Comparison of ENCODE assay signal across 23 mouse cellular contexts in genomic region chr13:104608516-104608915, GRCm38 (mm10).
DNase-seq lines count a peak whose midpoint lies in the region; ATAC-seq and TF ChIP-seq lines count a peak whose summit lies in the region.
"Had no signal": no experiment of that assay in that cellular context is flagged by ENCODE, and none has a peak within 500 bp of the region (broad histone marks: within the 10 kb centered on the region; RNA-seq: fewer than 3 reads in every experiment).

No protein-coding gene starts in this region.

- no peak overlapping the region for H3K9ac ChIP-seq in embryonic facial prominence, embryonic 12.5 days
- H3K9ac ChIP-seq in intestine, postnatal 0 days (ENCODE audit: low read depth, low read length), result no peak overlapping the region
- H3K9ac ChIP-seq in forebrain, embryonic 15.5 days (replicated peaks), result no peak overlapping the region
- H3K9ac ChIP-seq: embryonic facial prominence, embryonic 15.5 days; hindbrain, embryonic 12.5 days had no signal

- no peak for TF ChIP-seq CTCF in testis, adult 2 months (IDR thresholded peaks at IDR 0.05; ENCODE audit: control insufficient read depth, insufficient read depth, insufficient replicate concordance, low read depth, low read length)
- no peak for TF ChIP-seq CTCF in intestine, postnatal 0 days (IDR thresholded peaks at IDR 0.05; ENCODE audit: low read depth)

- ATAC-seq in embryonic facial prominence, embryonic 12.5 days (ENCODE audit: insufficient number of reproducible peaks, insufficient read depth, low FRiP score, low TSS enrichment), result no peak
- peak; percentile 82 for ATAC-seq in intestine, postnatal 0 days
- ATAC-seq in forebrain, embryonic 15.5 days (replicated peaks), result no peak
- ATAC-seq: activated CD4-positive, CD25-positive, alpha-beta regulatory T cell, adult 4 months; forebrain, embryonic 16.5 days; hindbrain, embryonic 16.5 days; inflammation-experienced regulatory T-cells, adult 6 months; Patski had no signal

- H3K4me3 ChIP-seq in testis, adult 2 months (ENCODE audit: control insufficient read depth, low read depth, low read length), result peak overlapping the region; percentile 57; the same call in 1 of the 2 replicates
- H3K4me3 ChIP-seq in embryonic facial prominence, embryonic 12.5 days, result no peak overlapping the region
- H3K4me3 ChIP-seq in intestine, postnatal 0 days (ENCODE audit: low read depth, low read length), result no peak overlapping the region
- no peak overlapping the region for H3K4me3 ChIP-seq in forebrain, embryonic 15.5 days
- H3K4me3 ChIP-seq: embryonic facial prominence, embryonic 15.5 days; erythroblast, embryonic 14.5 days; forebrain, embryonic 10.5 days; hindbrain, embryonic 12.5 days had no signal

- H3K4me2 ChIP-seq in embryonic facial prominence, embryonic 12.5 days (replicated peaks), result no peak overlapping the region
- H3K4me2 ChIP-seq in intestine, postnatal 0 days (replicated peaks; ENCODE audit: low read depth), result peak overlapping the region; percentile 45
- H3K4me2 ChIP-seq in forebrain, embryonic 15.5 days (replicated peaks), result no peak overlapping the region
- H3K4me2 ChIP-seq: embryonic facial prominence, embryonic 15.5 days; hindbrain, embryonic 12.5 days had no signal

- H3K27ac ChIP-seq in testis, adult 2 months (ENCODE audit: control insufficient read depth, insufficient read depth, low read depth, low read length), result no peak overlapping the region
- peak overlapping the region; percentile 69; the same call in 1 of the 2 replicates for H3K27ac ChIP-seq in embryonic facial prominence, embryonic 12.5 days
- no peak overlapping the region for H3K27ac ChIP-seq in intestine, postnatal 0 days (ENCODE audit: low read depth, low read length)
- H3K27ac ChIP-seq in forebrain, embryonic 15.5 days (replicated peaks), result no peak overlapping the region
- H3K27ac ChIP-seq: embryonic facial prominence, embryonic 15.5 days; forebrain, embryonic 10.5 days; hindbrain, embryonic 12.5 days had no signal

- no peaks in the 10 kb centered on the region for H3K36me3 ChIP-seq in testis, adult 2 months (ENCODE audit: control insufficient read depth, insufficient read depth, low read length)
- no peaks in the 10 kb centered on the region for H3K36me3 ChIP-seq in embryonic facial prominence, embryonic 12.5 days
- no peaks in the 10 kb centered on the region for H3K36me3 ChIP-seq in intestine, postnatal 0 days (ENCODE audit: control insufficient read depth, insufficient read depth)
- no peaks in the 10 kb centered on the region for H3K36me3 ChIP-seq in forebrain, embryonic 15.5 days
- H3K36me3 ChIP-seq: embryonic facial prominence, embryonic 15.5 days; forebrain, embryonic 10.5 days; hindbrain, embryonic 12.5 days had no signal

- WGBS in embryonic facial prominence, embryonic 12.5 days, result 58% methylated on average over 18 of the region's 18 CpGs
- 49% methylated on average over 18 of the region's 18 CpGs for WGBS in intestine, postnatal 0 days
- WGBS in forebrain, embryonic 15.5 days, result 94% methylated on average over 18 of the region's 18 CpGs

- H3K9me3 ChIP-seq in embryonic facial prominence, embryonic 12.5 days, result no peaks in the 10 kb centered on the region
- H3K9me3 ChIP-seq in intestine, postnatal 0 days (ENCODE audit: control insufficient read depth), result no peaks in the 10 kb centered on the region
- no peaks in the 10 kb centered on the region for H3K9me3 ChIP-seq in forebrain, embryonic 15.5 days
- H3K9me3 ChIP-seq: embryonic facial prominence, embryonic 15.5 days; forebrain, embryonic 10.5 days; hindbrain, embryonic 12.5 days had no signal

- TF ChIP-seq POLR2A in testis, adult 2 months (IDR thresholded peaks at IDR 0.05; ENCODE audit: control insufficient read depth, low read depth, low read length), result no peak

- DNase-seq in testis, postnatal 10 days (ENCODE audit: low spot score), result no peak
- no peak for DNase-seq in spleen, postnatal 4 days (ENCODE audit: low spot score in 2 of 2)
- DNase-seq in Muller cell, postnatal 12 days (ENCODE audit: inconsistent ontology term), result no peak
- DNase-seq: adrenal gland, postnatal 14 days; cerebellum, adult 11-12 months; cerebellum, adult 9-10 months; cerebellum, postnatal 25 days; gastrocnemius, postnatal 10 days; heart, postnatal 10 days; heart, postnatal 4 days had no signal

- peaks cover 18% of the 10 kb centered on the region for H3K4me1 ChIP-seq in testis, adult 2 months (ENCODE audit: control insufficient read depth, insufficient read depth, low read length)
- peaks cover 7% of the 10 kb centered on the region for H3K4me1 ChIP-seq in embryonic facial prominence, embryonic 12.5 days
- no peaks in the 10 kb centered on the region for H3K4me1 ChIP-seq in intestine, postnatal 0 days (replicated peaks; ENCODE audit: control insufficient read depth, insufficient read depth, low read length)
- H3K4me1 ChIP-seq in forebrain, embryonic 15.5 days, result no peaks in the 10 kb centered on the region
- H3K4me1 ChIP-seq: hindbrain, embryonic 12.5 days had no signal

- H3K27me3 ChIP-seq in testis, adult 2 months (ENCODE audit: control insufficient read depth, insufficient read depth, low read length), result no peaks in the 10 kb centered on the region
- no peaks in the 10 kb centered on the region for H3K27me3 ChIP-seq in embryonic facial prominence, embryonic 12.5 days
- no peaks in the 10 kb centered on the region for H3K27me3 ChIP-seq in intestine, postnatal 0 days (replicated peaks; ENCODE audit: control insufficient read depth, insufficient read depth, low read length)
- no peaks in the 10 kb centered on the region for H3K27me3 ChIP-seq in forebrain, embryonic 15.5 days
- H3K27me3 ChIP-seq: embryonic facial prominence, embryonic 15.5 days; hindbrain, embryonic 12.5 days; Patski had no signal
